Mouse (Mus musculus) embryo, embryonic 11 days (tissue): ENCODE measurements around the gene Cdh13.
A peak's percentile ranks its signal among the peaks of the same experiment; 100 is the strongest.

Source experiments
- DNase-seq: peaks from one replicate; pipeline ENCODE4 v3.0.0-alpha.2; 2015

Gene Cdh13

DNA sequence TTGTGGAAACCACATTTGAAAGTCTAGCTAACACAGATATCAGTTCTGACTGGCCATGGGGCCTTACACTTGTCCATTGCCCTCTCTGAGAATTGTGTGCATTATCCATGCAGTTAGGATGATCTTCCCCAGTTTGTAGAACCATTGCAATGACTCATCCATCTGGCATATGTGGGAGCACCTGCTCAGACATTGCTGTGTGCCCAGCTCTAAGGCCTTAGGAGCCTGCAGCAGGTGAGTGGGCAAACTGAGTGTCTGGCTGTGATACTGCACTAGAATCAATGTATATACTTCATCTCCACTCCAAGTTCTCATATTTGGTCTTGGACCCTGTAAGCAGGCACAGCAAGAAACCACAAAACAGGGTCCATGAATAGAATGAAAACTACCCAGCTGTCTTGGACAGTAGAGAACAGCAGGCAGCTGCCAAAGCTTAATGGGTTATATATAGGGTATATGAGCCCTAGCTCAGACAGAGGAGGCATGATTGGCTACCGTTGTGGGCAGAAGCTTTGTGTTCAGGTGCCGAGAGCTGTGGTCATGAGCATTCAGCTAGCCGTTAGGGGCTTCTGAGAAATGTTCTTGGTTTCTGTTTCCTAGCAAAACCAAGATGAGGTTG, 181.9 kb downstream of the Cdh13 start:
- no peak for DNase-seq

DNA sequence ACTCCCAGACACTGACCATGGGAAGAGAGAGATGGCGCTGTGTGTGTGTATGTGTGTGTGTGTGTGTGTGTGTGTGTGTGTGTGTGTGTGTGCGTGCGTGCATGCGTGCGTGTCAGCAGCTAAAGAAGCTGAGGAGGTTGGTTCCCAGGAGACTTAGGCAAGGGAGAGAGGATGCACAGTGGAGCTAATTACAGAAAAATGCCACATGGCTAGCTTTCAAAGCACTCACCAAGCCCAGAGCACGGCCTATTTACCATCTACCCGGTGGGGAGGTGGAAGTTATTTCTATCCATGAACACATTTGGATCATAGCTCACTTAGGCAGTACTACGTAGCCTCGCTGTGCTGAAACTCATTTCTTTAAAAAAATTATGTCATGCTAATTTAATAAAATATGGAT, 194.1 kb downstream of the Cdh13 start:
- no peak for DNase-seq

GRCm38 (mm10) chr8:118488735-118489134, 205.2 kb downstream of the Cdh13 start:
- no peak for DNase-seq

- DNase-seq: no peak
These were observed 219.0 kb downstream of the Cdh13 start for GRCm38 (mm10) chr8:118502509-118502908.

GRCm38 (mm10) chr8:118509426-118509825, 225.9 kb downstream of the Cdh13 start:
- DNase-seq: no peak

DNA sequence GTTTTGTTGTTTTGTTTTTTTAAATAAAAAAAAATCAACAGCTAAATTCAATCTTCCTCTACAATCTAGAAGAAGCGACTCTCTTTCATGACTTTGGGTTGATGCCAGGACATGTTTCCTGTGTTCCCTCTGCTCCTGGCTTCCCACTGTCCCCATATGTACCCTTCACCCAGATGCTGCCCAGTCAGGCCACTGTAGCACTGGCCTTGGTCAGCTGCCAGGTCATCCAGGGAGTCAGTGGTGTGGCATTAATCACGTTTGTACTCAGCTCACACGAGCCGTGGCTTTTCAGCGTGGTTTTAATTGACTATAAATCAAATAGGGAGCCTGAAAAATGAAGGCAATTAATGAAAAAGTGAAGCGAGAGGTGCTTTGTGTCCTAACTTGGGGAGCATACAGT, 229.7 kb downstream of the Cdh13 start:
- DNase-seq: no peak

GRCm38 (mm10) chr8:118515616-118516015, 232.1 kb downstream of the Cdh13 start:
- no peak for DNase-seq

- no peak for DNase-seq
These were observed 233.5 kb downstream of the Cdh13 start for GRCm38 (mm10) chr8:118517071-118517470.

DNA sequence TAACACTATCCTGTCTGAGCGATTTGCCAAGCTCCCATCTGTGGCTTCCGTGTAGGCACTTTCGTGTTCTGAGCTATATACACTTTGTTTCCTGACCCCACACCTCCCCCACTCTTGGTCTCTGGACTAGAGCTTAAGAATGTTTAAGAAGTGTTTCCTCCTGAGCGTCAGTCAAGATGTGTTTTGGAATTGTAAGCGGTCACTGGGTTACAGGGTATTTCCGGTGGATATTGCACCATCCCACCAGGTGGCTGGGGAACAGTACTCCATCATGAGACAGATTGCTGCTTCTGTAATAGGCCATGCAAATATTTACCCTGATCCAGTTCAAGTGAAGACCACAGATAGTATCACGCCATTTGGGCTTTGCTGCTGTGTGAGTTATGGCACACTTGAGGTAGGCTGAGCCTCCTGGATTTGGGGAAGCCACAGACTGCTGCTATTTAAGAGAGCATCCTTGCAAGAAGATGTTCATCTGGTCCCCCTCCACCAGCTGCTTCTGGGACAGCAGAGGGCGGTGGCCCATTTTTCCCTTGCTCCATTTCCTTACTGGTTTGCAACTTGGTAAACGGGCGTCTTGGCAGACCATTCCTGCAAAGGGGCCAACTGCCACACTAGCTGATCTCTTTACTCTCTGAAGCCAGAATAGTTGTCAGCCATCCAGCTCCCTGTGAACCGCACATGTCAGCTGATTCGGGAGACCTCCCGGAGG, 234.7 kb downstream of the Cdh13 start:
- peak; percentile 17 for DNase-seq

GRCm38 (mm10) chr8:118518742-118519102, 235.2 kb downstream of the Cdh13 start:
- DNase-seq: no peak

DNA sequence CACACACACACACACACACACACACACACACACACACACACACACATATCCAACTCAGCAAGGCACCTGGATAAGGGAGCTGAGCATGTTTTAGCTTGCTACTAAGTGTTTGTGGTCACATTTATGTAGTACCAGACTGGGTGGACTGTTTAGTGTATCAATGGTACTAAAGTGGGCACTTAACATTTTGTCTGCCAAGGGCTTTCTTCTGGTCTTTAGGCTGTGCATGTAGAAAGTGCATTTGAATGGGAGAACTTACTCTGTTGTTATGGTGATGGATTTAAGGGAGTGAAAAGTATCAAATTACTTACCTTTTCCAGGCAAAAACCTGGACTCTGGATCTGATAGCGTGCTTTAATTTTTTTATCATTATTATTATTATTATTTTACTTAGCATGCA, 240.4 kb downstream of the Cdh13 start:
- DNase-seq: no peak

DNA sequence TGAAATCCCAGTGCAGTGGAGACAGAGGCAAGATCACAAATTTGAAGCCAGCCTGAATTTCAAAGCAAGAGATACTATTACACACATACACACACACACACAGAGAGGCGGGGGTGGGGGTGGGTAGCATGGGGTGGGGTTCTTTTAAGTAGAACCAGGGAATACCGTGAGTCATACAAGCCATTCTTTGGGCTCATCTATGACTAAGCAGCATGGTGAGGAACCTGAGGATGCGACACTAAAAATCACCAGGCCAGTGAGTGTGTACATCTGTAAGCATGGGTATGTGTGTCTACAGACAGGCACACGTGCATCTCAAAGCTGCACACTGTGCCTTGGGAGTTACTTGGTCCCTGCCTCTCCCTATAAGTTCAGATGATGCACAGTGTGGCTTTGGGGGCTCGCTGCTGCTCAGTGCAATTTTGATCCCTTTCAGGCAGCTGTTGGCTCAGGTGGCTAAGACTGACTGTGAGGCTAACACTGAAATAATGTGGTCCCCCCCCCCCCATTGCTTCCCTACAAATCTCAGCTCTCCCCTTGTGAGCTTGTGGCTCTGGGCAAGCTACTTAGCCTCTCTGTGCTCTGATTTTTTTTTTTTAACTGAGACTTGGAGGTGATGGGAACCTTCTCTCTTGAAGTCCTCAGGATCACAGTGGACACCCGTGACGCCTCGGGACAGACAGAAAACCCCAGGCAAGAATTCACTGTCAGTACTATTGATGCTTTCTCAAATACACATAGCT, 255.5 kb downstream of the Cdh13 start:
- no peak for DNase-seq

DNA sequence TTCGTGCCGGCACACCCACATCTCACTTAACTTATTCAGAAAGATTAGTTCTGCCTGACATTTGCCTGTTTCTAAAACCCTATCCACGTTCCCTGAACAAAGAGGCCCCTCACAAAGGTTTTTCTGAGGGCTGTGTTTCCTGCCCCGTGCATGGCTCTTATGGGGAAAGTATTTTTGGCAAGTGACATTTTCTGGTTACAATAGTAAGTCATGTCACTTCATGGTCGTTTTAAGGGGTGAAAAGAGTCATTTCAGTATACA, 256.0 kb downstream of the Cdh13 start:
- peak; percentile 16 for DNase-seq

DNA sequence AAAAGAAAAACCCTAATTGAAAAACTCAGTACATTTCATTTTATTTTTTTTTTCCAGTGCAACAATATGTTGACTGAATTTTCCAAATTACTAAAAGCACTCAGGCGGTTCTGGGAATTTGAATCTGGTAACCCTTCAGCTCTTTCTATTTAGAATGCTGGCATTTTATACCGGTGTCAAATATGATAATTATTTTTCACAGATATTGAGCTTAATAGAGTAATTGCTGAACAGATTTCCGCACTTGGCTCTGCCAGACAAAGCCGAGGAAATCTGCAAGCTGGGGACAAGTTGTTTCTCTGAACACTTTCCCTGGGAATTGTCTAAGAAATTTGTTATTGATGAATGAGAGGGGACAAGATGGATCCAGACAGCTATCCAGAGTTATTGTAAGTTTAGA, 256.4 kb downstream of the Cdh13 start:
- DNase-seq: no peak

GRCm38 (mm10) chr8:118552397-118552796, 268.9 kb downstream of the Cdh13 start:
- no peak for DNase-seq

GRCm38 (mm10) chr8:118552842-118553241, 269.3 kb downstream of the Cdh13 start:
- DNase-seq: no peak

GRCm38 (mm10) chr8:118564024-118564423, 280.5 kb downstream of the Cdh13 start:
- no peak for DNase-seq

GRCm38 (mm10) chr8:118565186-118565585, 281.7 kb downstream of the Cdh13 start:
- DNase-seq: no peak

DNA sequence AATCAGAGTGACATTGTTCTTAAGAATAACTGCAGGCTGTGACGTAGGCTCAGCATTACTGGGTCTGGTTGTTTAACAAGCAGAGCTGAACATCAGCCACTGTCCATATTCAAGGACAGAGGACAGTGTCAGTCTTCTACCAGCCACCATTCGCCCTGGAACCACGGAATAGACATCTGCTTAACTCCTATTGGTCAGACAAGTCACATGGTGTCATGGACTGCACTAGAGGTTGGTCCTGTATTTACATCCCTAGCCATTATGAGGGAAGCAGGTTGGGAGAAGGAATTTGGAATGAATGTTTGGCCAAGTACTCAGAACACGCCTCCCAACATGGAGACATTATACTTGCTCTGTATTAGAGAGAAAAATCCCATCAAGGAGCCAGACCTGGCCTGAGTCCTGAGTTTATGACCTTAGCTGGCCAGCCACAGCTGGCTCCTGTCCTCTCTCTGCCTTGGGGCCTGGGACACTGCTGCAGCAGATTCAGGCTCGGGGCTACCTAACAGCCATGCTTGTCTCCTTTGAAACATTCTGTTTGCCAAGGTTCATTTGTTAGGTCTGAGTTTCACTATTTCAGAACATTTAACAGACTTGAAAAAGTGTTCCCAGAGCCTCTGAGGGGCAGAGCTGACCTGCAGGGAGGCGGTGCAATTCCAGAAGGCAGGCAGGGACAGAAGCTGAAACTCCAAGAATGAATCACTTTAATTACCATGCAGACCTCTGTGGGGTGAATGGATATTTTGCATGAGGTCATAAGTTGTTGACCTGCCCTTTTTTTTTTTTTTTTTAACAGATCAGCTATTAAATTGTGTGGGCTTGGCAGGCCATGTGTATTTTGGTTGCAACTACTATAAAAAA, 282.6 kb downstream of the Cdh13 start:
- DNase-seq: no peak

- DNase-seq: no peak
These were observed 285.8 kb downstream of the Cdh13 start for GRCm38 (mm10) chr8:118569366-118569765.

DNA sequence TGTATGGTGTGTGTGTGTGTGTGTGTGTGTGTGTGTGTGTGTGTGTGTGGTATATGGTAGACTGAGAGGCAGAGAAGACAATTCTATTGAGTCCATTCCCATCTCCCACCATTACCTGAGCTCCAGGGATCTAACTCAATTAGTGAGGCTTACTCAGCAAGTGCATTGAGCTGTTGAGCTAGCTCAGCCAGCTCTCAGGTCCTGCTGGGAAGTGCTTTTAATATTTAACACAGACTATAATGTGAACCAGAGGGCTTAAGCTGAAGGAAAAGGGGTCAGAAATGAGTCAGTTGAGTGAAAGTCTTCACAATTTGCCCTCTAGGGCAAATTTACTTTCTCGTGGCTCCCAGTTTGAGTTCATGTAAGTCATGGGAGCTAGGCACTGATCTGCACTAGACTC, 297.7 kb downstream of the Cdh13 start:
- no peak for DNase-seq

DNA sequence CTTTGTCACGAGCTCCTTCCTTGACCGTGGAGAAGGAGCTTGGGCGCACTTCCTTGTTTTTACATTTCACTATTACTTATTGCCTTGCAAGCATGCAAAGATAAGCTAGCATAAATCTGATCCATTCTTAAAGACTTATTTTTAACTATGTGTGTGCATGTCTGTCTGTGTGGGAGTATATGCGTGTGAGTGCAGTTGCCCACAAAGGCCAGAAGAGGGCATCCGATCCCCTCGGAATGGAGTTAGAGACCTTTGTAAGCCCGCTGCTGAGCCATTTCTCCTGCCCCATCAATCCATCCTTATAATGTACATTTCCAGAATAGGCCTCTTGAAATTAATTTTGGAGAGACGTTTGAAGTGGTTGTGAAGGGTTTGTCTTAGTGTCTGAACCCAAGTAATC, 298.7 kb downstream of the Cdh13 start:
- DNase-seq: no peak

DNA sequence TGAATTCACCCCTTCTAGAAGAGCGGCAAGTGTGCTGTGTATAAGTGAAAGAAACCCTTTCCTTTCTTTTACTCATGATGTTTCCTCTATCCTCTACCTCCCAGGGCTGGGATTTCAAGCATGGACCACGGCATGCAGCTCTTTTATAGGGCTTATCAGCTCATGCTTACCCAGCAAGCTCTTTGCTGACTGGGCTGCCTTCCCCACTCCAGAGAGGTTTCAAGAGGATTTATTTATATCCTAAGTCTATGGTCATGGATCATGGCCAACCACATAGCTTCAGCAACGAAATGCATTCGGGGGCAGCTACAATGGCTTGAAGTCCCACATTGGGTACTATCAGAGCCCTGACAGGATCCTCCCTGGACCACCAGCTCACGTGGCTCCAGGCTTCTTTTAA, 304.4 kb downstream of the Cdh13 start:
- no peak for DNase-seq

DNA sequence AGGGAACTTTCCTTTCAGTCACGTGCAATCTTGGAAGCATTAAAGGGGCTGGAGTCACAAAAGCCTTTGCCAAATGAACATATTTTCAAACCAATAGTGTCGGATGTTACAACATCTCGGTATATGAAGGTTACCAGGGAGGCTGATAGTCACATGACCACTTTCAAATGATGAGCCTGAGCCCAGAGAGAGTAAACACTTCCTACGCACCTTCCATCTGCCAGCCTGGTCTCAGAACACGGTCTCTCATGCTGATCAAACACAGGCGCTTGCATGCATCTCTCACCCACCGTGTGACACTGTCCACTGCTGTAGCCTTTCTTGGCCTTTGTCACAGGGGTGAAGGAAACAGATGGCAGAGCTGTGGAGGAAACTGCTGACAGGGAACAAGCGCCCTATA, 313.3 kb downstream of the Cdh13 start:
- DNase-seq: no peak
